Mouse (Mus musculus): ENCODE data around the gene Psma5. TPM values are rescaled to one million over a fixed set of nuclear protein-coding genes. Genes with fewer than 3 reads are reported as not detected.

Psma5 gene
- 254 and 255 TPM in 2 replicates for polyA plus RNA-seq (2015; fragmentation: Nextera tagmentation; extraction: Ambion mirVana)

- Histone ChIP-seq H3K9me3 (replicated peaks; ENCODE audit: low read length) (no peaks in the 10 kb centered on the region), H3K36me3 (ENCODE audit: insufficient read depth, low read length) (0 out of 2 replicates have a peak, but pooled peaks cover 2% of the 10 kb centered on the region), H3K9ac (ENCODE audit: low read depth, low read length) (peak within 1 kb of the TSS; percentile 86), H3K4me2 (ENCODE audit: low read length) (peak within 1 kb of the TSS; percentile 91), H3K4me1 (replicated peaks; ENCODE audit: insufficient read depth, low read length) (peaks cover 6% of the 10 kb centered on the region), H3K27me3 (ENCODE audit: insufficient read depth, low read length) (no peaks in the 10 kb centered on the region), H3K4me3 (replicated peaks; ENCODE audit: low read depth, low read length) (peak within 1 kb of the TSS; percentile 90), H3K27ac (0 out of 2 replicates have a peak within 1 kb of the TSS, but pooled peaks have one; percentile 36)
- 0 out of 2 replicates have a peak, but pooled peaks have one; percentile 12 for TF ChIP-seq CTCF (IDR thresholded peaks at IDR 0.05; ENCODE audit: low read depth)
- under 1% methylated on average over 79 of the region's 79 CpGs for WGBS
- ATAC-seq (replicated peaks; ENCODE audit: low FRiP score, low read depth) (peak; percentile 98), DNase-seq (ENCODE audit: low spot score) (peak; percentile 99)
These were observed at the start of gene Psma5 for GRCm38 (mm10) chr3:108256719-108257637. Psma5 (plus strand) TSS chr3:108256926.

- peak overlapping the region; percentile 81 for H3K4me2 ChIP-seq (ENCODE audit: low read length)
- no peak for DNase-seq (ENCODE audit: low spot score)
- H3K36me3 ChIP-seq (ENCODE audit: insufficient read depth, low read length), result peaks cover 11% of the 10 kb centered on the region
- no peak overlapping the region for H3K27ac ChIP-seq
- no peak overlapping the region for H3K9ac ChIP-seq (ENCODE audit: low read depth, low read length)
- peaks cover 11% of the 10 kb centered on the region for H3K4me1 ChIP-seq (replicated peaks; ENCODE audit: insufficient read depth, low read length)
- WGBS, result 54% methylated on average over 3 of the region's 3 CpGs
- H3K9me3 ChIP-seq (replicated peaks; ENCODE audit: low read length), result no peaks in the 10 kb centered on the region
- ATAC-seq (replicated peaks; ENCODE audit: low FRiP score, low read depth), result no peak
- H3K4me3 ChIP-seq (replicated peaks; ENCODE audit: low read depth, low read length), result no peak overlapping the region
- no peaks in the 10 kb centered on the region for H3K27me3 ChIP-seq (ENCODE audit: insufficient read depth, low read length)
- no peak for TF ChIP-seq CTCF (IDR thresholded peaks at IDR 0.05; ENCODE audit: low read depth)
These were observed 47.7 kb upstream of the Psma5 start for GRCm38 (mm10) chr3:108209001-108209400.

DNA sequence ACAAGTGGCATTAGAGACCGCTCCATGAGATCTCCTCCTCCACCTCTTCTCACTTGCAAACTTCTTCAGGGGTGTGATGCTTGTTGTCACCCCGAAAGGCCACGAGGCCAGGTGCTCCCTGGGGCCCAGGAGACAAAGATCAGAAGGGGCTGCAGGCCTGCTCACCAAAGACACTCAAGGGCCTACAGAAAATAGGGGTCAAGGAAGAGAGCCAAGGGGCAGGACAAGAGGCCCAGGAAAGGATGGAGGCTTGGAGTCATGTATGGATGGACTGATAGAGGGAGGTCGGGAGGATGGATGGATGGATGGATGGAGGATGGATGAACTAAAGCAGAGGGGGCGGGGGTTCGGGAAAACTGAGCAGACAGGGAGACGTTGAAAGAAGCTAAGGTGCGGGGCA lies 47.2 kb upstream of the Psma5 start:
- no peak for TF ChIP-seq CTCF (IDR thresholded peaks at IDR 0.05; ENCODE audit: low read depth)
- WGBS, result 1% methylated on average over 8 of the region's 8 CpGs
- H3K4me2 ChIP-seq (ENCODE audit: low read length), result peak overlapping the region; percentile 81
- DNase-seq (ENCODE audit: low spot score) (no peak), ATAC-seq (replicated peaks; ENCODE audit: low FRiP score, low read depth) (no peak; the same call in 1 of the 2 replicates)
- H3K9ac ChIP-seq (ENCODE audit: low read depth, low read length), result peak overlapping the region; percentile 87
- H3K36me3 ChIP-seq (ENCODE audit: insufficient read depth, low read length), result peaks cover 11% of the 10 kb centered on the region
- no peaks in the 10 kb centered on the region for H3K27me3 ChIP-seq (ENCODE audit: insufficient read depth, low read length)
- H3K4me3 ChIP-seq (replicated peaks; ENCODE audit: low read depth, low read length), result peak overlapping the region; percentile 69
- no peaks in the 10 kb centered on the region for H3K9me3 ChIP-seq (replicated peaks; ENCODE audit: low read length)
- H3K27ac ChIP-seq, result no peak overlapping the region
- peaks cover 11% of the 10 kb centered on the region for H3K4me1 ChIP-seq (replicated peaks; ENCODE audit: insufficient read depth, low read length)

- ATAC-seq (replicated peaks; ENCODE audit: low FRiP score, low read depth) (peak; percentile 96), DNase-seq (ENCODE audit: low spot score) (peak; percentile 98)
- Histone ChIP-seq H3K27me3 (ENCODE audit: insufficient read depth, low read length) (no peaks in the 10 kb centered on the region), H3K9me3 (replicated peaks; ENCODE audit: low read length) (no peaks in the 10 kb centered on the region), H3K4me2 (ENCODE audit: low read length) (peak overlapping the region; percentile 81), H3K27ac (peak overlapping the region; percentile 87), H3K36me3 (ENCODE audit: insufficient read depth, low read length) (peaks cover 6% of the 10 kb centered on the region; the same call in 1 of the 2 replicates), H3K4me3 (replicated peaks; ENCODE audit: low read depth, low read length) (peak overlapping the region; percentile 69), H3K9ac (ENCODE audit: low read depth, low read length) (peak overlapping the region; percentile 87), H3K4me1 (replicated peaks; ENCODE audit: insufficient read depth, low read length) (peaks cover 11% of the 10 kb centered on the region)
- no peak for TF ChIP-seq CTCF (IDR thresholded peaks at IDR 0.05; ENCODE audit: low read depth)
- WGBS, result 1% methylated on average over 62 of the region's 72 CpGs
These were observed 46.6 kb upstream of the Psma5 start for GRCm38 (mm10) chr3:108209946-108210770.

DNA sequence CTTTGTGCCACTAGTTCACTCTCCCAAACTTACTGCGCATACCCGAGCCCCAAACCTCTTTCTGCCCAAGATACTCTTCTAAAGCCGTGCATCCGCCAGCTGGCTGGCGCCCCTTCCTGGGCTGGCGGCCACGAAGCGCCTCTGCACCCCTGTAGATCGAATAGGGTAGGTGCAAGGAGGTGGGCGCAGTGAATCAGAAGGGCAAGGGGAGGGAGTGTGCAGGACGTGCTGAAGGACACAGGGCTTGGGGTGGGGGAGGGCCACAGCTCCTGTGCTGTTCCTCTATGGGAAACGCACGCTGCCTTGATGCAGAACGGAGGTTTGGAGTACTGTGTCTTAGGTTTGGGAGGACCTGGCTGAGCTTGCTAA lies 46.0 kb upstream of the Psma5 start, which contains the start of gene Atxn7l2:
TSS of gene Atxn7l2 (minus strand) at position 164 of the 369 bp plus-strand sequence.
- H3K4me3 ChIP-seq (replicated peaks; ENCODE audit: low read depth, low read length), result peak within 1 kb of the TSS; percentile 69
- WGBS, result 0% methylated on average over 14 of the region's 14 CpGs
- no peaks in the 10 kb centered on the region for H3K27me3 ChIP-seq (ENCODE audit: insufficient read depth, low read length)
- TF ChIP-seq CTCF (IDR thresholded peaks at IDR 0.05; ENCODE audit: low read depth), result peak; percentile 57
- ATAC-seq (replicated peaks; ENCODE audit: low FRiP score, low read depth) (peak; percentile 76), DNase-seq (ENCODE audit: low spot score) (no peak)
- no peaks in the 10 kb centered on the region for H3K9me3 ChIP-seq (replicated peaks; ENCODE audit: low read length)
- peak within 1 kb of the TSS; percentile 87 for H3K9ac ChIP-seq (ENCODE audit: low read depth, low read length)
- peaks cover 11% of the 10 kb centered on the region for H3K4me1 ChIP-seq (replicated peaks; ENCODE audit: insufficient read depth, low read length)
- H3K4me2 ChIP-seq (ENCODE audit: low read length), result peak within 1 kb of the TSS; percentile 81
- peak within 1 kb of the TSS; percentile 87 for H3K27ac ChIP-seq
- 0 out of 2 replicates have a peak, but pooled peaks cover under 1% of the 10 kb centered on the region for H3K36me3 ChIP-seq (ENCODE audit: insufficient read depth, low read length)

DNA sequence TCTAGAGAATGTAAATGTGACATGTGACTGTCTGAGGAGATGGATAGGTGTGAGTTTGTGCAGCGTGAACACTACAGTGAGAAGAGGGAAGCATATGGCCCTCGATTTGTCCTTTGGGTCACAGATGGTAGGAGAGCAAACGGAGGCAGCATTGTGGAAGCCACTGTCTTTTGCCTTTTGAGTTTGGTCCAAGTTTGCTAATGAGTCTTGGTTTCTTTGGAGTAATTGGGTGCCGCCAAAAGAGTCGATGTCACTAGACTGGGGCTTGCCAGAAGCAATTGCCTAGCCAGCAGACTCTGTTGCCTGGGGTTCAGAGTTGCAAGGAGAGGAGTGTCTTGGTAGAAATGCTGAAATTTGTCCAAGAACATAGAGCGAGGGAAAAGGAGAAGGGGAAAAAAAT lies 44.9 kb upstream of the Psma5 start:
- no peak for DNase-seq (ENCODE audit: low spot score)

More for the DNA sequence above, 44.9 kb upstream of the Psma5 start:
- no peak for TF ChIP-seq CTCF (IDR thresholded peaks at IDR 0.05; ENCODE audit: low read depth)
- no peaks in the 10 kb centered on the region for H3K36me3 ChIP-seq (ENCODE audit: insufficient read depth, low read length)
- no peak overlapping the region for H3K9ac ChIP-seq (ENCODE audit: low read depth, low read length)
- no peak for ATAC-seq (replicated peaks; ENCODE audit: low FRiP score, low read depth)
- WGBS, result 79% methylated on average over 6 of the region's 6 CpGs
- H3K27ac ChIP-seq, result no peak overlapping the region
- no peaks in the 10 kb centered on the region for H3K27me3 ChIP-seq (ENCODE audit: insufficient read depth, low read length)
- H3K4me3 ChIP-seq (replicated peaks; ENCODE audit: low read depth, low read length), result no peak overlapping the region
- H3K4me2 ChIP-seq (ENCODE audit: low read length), result no peak overlapping the region
- peaks cover 11% of the 10 kb centered on the region for H3K4me1 ChIP-seq (replicated peaks; ENCODE audit: insufficient read depth, low read length)
- H3K9me3 ChIP-seq (replicated peaks; ENCODE audit: low read length), result no peaks in the 10 kb centered on the region

Data from kidney, postnatal 0 days (tissue).